Mouse (Mus musculus): ENCODE results near the gene H3f3b. TPM values are rescaled to one million over a fixed set of nuclear protein-coding genes. Genes with fewer than 3 reads are reported as not detected.
"Not testable (repeated sequence)": the region's sequence is repeated elsewhere in the genome, so short reads cannot be mapped to it uniquely, and the experiment has no call there.

The H3f3b gene
- total RNA-seq, 2 experiments from 2014 or later, result 383 to 437 TPM

DNA sequence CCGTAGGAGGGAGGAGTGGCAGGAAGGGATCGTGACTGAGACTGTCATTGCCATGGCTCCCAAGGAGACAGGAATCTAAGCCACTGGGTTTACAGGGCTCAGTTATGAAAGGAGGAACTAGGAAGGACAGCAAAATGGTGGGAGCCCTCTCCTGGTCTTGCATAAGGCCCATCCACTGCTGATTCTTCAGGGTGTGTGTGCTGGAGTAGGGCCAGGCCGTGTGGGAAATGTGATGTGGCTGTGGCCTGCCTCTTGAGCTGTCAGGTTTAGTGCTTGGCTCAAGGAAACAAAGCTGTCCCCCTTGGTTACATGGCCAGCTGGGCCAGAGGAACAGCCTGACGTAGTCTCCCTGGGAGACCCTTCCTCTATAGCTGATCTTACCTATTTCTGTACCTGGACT lies 22.4 kb upstream of the H3f3b start:
- DNase-seq (ENCODE audit: low spot score in 2 of 2), result no peak

- no peak for DNase-seq (ENCODE audit: low spot score in 2 of 2)
Measured at GRCm38 (mm10) chr11:116049610-116050009, 21.8 kb upstream of the H3f3b start.

- no peak for DNase-seq (ENCODE audit: low spot score in 2 of 2)
Measured at GRCm38 (mm10) chr11:116045173-116045572, 17.4 kb upstream of the H3f3b start.

DNA sequence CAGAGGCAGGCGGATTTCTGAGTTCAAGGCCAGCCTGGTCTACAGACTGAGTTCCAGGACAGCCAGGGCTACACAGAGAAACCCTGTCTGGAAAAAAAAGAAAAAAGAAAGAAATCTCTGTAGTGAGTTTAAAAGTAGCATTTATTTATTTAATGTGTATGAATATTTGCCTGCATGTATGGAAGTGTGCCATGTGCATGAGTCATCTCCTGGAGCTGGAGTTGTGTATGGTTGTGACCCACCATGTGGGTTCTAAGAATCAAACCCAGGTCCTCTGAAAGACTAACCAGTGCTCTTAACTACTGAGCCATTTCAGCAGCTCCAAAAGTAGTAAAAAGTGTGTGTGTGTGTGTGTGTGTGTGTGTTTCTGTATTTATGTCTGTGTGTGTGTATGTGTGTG lies 15.5 kb upstream of the H3f3b start:
- no peak for DNase-seq (ENCODE audit: low spot score in 2 of 2)

DNA sequence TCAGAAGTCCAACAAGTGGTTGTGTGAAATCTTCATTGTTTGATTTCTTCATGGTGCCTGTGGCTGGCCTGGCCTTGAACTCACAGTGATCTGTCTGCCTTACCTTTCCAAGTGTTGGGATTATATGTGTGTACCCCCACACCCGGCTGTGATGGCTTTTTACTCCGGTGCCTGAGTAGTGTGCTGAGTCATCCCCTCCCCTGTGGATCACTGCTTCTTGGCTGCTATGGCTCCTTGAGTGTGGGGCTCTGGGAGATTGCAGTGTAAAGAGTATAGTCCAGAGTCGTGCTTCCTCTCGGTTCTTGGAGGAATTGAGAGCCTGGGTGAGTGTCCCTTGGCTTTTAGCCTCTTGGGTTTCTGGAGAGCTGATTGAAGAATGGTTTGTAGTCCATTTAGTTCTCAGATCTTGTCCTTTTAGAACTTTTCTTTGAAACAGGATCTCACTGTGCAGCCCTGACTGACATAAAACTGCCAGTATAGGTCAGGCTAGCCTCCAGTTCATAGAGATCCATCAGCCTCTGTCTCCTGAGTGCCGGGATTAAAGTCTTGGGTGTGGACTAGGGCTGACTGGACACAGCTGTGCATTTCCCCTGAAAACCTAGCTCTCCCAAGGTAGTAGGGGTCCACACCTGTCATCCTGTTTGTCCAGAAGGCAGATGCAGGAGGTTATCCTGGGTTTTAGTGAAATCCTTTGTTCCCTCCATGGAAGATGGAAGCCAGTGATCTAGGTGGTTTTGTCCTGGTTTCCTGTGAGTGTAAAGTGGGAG lies 14.8 kb upstream of the H3f3b start:
- DNase-seq (ENCODE audit: low spot score in 2 of 2), result no peak

DNA sequence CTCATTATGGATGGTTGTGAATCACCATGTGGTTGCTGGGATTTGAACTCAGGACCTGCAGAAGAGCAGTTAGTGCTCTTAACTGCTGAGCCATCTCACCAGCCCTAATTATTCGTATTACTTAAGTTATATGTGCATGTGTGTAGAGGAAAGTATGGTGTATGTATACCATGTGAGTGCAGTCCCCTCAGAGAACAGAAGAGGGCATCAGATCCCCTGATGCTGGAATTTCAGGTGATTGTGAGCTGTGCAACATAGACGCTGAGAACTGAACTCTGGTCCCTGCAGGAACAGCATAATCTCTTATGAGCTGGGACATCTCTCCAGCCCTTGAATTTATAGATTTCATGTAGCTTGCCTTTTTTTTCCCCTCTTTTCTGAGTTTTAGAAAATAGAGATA lies 14.1 kb upstream of the H3f3b start:
- no peak for DNase-seq (ENCODE audit: low spot score in 2 of 2)

GRCm38 (mm10) chr11:116040593-116040992 lies 12.8 kb upstream of the H3f3b start:
- no peak for DNase-seq (ENCODE audit: low spot score in 2 of 2)

GRCm38 (mm10) chr11:116037826-116038225 lies 10.1 kb upstream of the H3f3b start:
- DNase-seq (ENCODE audit: low spot score in 2 of 2), result no peak

GRCm38 (mm10) chr11:116036671-116037070 lies 8.9 kb upstream of the H3f3b start:
- DNase-seq (ENCODE audit: low spot score in 2 of 2), result no peak

DNA sequence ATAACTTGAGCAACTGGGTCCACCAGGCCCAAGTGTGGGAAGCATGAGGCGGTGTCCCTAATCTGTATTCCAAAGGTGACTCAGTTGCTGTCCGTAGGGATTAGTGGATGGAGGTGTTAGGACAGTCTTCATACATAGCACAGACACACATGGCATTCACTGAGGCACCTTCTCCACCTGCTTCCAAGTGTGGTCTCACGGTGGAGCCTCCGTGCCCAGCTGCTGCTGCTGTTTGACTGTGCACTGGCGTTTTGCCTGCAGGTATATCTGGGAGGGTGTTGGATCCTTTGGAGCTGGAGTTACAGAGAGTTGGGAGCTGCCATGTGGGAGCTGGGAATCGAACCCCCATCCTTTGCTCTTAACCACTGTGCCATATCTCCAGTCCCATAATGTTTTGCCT lies 6.8 kb upstream of the H3f3b start:
- DNase-seq (ENCODE audit: low spot score in 2 of 2), result no peak

DNA sequence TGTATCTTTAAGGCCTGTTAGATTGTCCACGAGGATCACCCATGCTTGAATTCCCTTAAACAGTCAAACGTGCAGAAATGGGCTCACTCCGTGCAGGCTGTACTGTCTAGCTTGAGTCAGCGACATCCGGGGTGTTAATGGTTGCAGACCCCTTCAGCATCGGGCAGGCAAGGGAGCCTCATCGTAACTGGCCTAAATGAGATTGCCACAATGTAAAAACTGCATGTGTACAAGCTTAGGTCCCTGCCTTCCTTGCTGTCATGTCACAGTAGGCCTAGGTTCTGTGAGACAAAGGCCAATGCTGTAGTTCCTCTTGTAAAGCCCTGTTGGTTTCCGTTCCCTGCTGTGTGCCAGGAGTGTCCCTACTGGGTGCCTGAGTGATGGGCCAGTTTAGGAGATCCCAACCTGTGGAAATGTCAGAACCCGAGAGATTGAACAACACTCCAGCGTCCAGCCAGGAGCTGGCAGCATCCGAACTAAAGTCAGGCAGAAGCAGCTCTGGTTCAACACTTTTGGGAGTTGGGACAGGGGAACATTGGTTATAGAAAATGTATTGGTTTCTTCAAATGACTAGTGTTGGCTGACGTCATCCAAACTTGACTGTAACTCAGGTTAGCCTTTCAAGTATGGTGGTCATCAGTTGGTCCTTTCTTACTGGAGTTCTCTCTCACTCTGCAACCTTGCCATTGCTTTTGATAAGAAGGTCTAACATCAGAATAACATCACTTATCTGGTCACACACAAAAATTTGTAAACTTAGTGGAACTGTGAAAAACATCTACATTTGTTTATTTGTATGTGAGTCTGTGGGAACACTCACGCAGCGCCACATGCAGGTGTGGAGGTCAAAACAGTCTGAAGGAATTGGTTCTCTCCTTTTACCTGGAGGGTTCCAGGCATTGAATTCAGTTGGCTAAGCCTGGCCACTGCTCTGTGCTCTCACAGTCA lies 3.4 kb upstream of the H3f3b start:
- DNase-seq (ENCODE audit: low spot score in 2 of 2), result peak in 1 of 2 experiments; percentile 43

- DNase-seq (ENCODE audit: low spot score in 2 of 2), result peak; percentile 86 to 96
Measured at GRCm38 (mm10) chr11:116030088-116030897, 2.5 kb upstream of the H3f3b start, which contains the start of gene Unk. Unk (plus strand) TSS chr11:116030322.

DNA sequence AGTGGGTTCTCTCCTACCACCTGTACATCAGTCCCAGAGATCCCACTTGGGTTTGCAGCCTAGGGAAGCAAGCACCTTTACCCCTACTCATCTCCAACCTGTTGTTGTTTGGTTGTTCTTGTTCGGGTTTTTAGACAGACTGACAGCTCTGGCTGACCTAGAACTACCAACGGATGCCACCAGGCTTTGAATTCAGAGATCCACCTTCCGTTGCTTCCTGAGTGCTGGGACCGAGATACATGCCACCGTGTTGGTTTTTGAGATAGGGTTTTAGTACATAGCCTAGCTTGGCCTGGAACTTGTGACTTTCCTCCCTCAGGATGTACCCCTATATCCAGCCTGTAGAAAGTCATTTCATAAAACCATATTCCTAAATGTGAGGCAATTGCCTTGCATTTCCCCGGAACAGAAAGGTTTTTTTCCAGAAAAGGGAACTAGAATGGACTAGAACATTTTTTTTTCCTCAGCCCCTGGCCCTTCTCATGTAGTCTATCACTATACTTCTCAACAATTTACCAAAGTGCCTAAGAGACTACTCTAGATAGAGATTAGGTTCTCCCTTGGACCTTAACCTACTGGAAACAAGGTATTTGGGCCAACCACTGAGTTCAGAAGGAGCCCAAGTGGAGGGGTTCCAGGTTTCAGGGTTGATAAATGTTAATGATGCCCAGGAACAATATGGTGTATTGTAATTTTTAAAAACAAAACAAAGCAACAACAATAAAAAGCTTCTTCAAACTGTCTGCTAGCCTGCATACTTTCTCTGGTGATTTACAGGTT lies 1.5 kb upstream of the H3f3b start:
- no peak for DNase-seq (ENCODE audit: low spot score in 2 of 2)

DNA sequence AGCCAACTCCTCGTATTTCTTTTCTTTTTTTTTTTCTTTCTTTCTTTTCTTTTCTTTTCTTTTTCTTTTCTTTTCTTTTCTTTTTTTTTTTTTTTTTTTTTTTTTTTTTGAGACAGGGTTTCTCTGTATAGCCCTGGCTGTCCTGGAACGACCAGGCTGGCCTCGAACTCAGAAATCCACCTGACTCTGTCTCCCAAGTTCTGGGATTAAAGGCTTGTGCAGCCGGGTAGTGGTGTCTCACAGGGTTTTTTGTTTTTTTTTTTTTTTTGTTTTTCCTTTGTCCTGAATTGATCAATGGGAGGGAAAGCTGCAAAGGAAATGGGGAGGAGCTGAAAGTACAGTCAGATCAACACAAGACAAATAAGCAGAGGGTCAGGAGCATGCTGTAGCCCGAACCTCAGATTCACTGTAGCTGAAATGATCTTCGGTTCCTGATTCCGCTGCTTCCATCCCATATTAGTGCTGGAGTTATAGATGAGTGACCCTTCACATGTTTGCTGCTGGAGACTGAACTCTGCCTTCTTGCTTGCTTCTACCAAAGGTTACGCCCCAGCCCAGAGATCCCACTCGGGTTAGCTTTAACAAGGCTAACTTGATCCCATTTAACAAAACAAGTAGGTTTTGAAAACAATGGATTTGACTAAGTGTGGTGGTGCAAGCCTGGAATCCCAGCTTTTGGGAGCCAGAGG lies 559 bp upstream of the H3f3b start:
- DNase-seq (ENCODE audit: low spot score in 2 of 2), result no peak

DNA sequence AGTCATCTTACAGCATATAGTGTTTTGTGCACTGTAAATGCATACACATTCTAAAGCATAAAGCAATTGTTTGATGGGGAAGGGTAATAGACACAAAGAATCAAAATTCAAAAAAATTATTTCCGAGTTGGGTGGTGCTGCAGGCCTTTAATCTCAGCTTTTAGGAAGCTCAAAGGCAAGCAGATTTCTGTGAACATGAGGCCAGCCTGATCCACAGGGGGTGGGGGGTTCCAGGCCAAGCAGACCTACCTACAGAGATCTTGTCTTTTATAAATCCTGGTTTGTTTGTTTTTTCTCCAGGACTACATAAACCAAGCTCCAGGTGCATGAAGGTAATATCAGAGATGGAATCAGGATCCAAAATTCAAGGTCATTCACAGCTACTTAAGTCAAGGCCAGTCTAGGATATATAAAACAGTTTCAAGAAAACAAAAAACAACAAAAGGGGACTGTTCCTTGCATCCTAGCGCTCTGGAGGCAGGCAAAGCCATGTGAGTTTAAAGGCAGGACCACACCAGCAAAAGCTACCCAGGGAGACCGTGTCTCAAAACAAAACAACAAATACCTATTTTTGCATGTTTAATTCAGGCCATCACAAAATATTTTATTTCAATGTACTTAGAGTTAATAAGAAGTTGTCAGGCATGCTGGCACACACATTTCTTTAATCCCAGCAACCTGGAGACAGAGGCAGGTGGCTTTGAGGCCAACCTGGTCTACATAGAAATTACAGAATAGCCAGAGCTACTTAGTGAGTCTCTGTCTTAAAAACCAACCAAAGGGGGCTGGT lies 2.5 kb downstream of the H3f3b start:
- no peak for DNase-seq (ENCODE audit: low spot score in 2 of 2)

- DNase-seq (ENCODE audit: low spot score in 2 of 2), result peak; percentile 91 to 92
Measured at GRCm38 (mm10) chr11:116024356-116024808, 3.4 kb downstream of the H3f3b start.

DNA sequence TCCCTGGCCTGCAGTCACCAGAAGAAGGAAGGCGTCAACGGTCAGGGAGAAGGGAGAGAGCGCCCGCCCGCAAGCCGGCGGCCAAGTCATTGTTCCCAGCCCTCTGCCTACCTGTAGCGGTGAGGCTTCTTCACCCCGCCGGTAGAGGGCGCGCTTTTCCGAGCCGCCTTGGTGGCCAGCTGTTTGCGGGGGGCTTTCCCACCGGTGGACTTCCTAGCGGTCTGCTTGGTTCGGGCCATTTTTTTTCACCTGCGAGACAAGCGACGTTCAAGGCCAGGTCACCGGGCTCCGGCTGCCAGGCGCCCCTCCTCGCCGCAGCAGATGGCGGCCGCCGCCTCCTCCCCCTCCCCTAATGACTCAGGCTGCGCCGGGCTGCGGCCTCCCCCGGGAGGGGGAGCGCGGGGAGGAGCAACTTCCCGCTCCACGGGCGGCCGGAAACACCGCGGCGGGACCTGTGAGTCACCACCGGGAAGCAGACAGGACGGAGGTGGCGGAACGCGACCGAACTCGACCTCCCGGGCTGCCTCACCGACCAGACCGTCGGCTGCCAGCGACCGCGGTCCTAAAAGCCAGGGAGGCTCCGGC lies 3.9 kb downstream of the H3f3b start:
- DNase-seq (ENCODE audit: low spot score in 2 of 2), result peak in 1 of 2 experiments; percentile 77

GRCm38 (mm10) chr11:116023074-116023770 lies 4.5 kb downstream of the H3f3b start:
- not testable (repeated sequence) for DNase-seq (ENCODE audit: low spot score in 2 of 2)

Data from gastrocnemius, postnatal 4 days (tissue).